Mouse (Mus musculus): ENCODE measurements around the gene Tet2. TPM values are rescaled to one million over a fixed set of nuclear protein-coding genes. Genes with fewer than 3 reads are reported as not detected.

Tet2 gene
- polyA plus RNA-seq, 1 experiment: not detected

DNA sequence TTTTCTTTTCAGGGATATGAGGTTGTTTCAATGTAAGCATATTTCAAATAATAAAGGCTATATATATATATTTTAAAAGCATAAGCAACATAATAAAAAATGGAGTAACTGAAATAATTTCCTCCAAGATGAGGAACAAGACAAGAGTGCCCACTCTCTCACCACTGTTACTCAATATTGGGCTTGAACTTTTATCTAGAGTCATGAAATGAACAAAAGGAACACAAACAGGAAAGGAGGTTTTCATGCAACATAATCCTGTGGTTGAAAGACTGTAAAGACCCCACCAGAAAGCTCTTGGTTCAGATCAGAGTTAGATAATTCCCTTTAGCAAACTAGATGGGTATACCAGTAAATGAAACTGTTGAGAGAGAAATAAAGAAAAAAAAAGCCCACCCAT is 121.9 kb downstream of the Tet2 start:
- TF ChIP-seq POLR2A (IDR thresholded peaks at IDR 0.05; ENCODE audit: insufficient read depth, low read depth, low read length): no peak
- no peak for TF ChIP-seq CTCF (IDR thresholded peaks at IDR 0.05; ENCODE audit: insufficient read depth, low read depth, low read length)
- Histone ChIP-seq H3K4me1 (ENCODE audit: control insufficient read depth, insufficient read depth, low read length) (no peaks in the 10 kb centered on the region), H3K4me3 (ENCODE audit: insufficient read depth, low read depth, low read length) (no peak overlapping the region), H3K27ac (ENCODE audit: insufficient read depth, low read depth, low read length) (no peak overlapping the region)

GRCm38 (mm10) chr3:133414747-133415146 is 130.2 kb downstream of the Tet2 start:
- no peak overlapping the region for H3K4me3 ChIP-seq (ENCODE audit: insufficient read depth, low read depth, low read length)
- H3K4me1 ChIP-seq (ENCODE audit: control insufficient read depth, insufficient read depth, low read length): no peaks in the 10 kb centered on the region
- no peak overlapping the region for H3K27ac ChIP-seq (ENCODE audit: insufficient read depth, low read depth, low read length)
- no peak for TF ChIP-seq POLR2A (IDR thresholded peaks at IDR 0.05; ENCODE audit: insufficient read depth, low read depth, low read length)
- TF ChIP-seq CTCF (IDR thresholded peaks at IDR 0.05; ENCODE audit: insufficient read depth, low read depth, low read length): no peak
- 71% methylated on average over 4 of the region's 4 CpGs for WGBS

Other genes starting within 250 kb of the Tet2 start
- gene Ppa2, start 235.0 kb downstream of the Tet2 start, polyA plus RNA-seq (2012; ENCODE audit: insufficient read depth, insufficient read length, low replicate concordance, missing spikeins): not detected in 2 replicates